ENCODE assay signal across 1 mouse cellular context in the genomic region with DNA sequence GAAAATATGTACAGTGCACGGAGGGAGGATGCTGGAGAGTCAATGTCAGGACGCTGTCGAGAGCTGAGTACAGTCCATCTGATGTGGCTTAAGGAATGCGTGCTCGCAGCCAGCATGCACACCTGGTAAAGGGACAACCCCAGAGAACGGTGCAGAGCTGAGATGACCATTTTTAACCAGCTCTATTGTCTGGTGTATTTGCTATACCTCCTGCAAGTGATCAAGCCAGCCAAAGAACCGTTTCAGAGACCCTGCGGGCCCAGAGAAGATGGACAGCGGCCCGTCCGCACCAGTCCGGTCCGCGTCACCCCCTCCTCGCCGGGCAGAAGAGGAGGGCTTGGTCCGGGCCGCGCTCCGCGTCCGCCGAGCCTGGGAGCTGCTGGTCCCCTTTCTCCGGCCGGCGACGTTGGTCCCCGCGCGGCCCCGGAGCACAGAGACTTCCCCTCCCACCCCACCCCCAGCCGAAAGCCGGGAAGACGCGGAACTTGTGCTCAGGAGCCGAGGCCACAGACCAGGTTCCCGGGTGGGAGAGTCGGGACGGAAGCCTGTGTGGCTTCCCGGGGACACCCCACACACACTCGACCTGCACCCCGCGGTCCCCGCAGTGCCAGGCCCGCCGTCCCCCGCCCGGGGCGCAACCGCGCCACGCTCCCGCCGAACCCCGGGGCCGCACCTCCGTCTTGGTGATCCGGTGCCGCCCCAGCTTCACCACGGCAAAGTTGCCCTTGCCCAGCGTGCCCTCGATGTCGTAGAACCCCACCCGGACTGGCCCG.
TF ChIP-seq lines count a peak whose summit lies in the region.

No protein-coding gene starts in this region.

TF ChIP-seq in ES-E14, 5 proteins besides CTCF, POLR2A, EP300 and RAD21 (continued from another document):
- no peak for TF ChIP-seq CHD2 (IDR thresholded peaks at IDR 0.05; ENCODE audit: low read depth, low read length)
